Mouse (Mus musculus) T-helper 17 cell (primary cell): ENCODE results near the gene Gpr39.

Experiments
- in situ Hi-C, 2 experiments: fragments of 300-600 bp; cut with MboI, MseI; formaldehyde crosslinking; loops; 1 replicate in 1 of 2; 2 replicates in 1 of 2; pipeline ENCODE4 v1.15.1; 2025; ENCODE audit warnings: high pct_unique_total_duplicates in 2 of 2

Gpr39 gene

GRCm38 (mm10) chr1:125694338-125694737 is 17.5 kb downstream of the Gpr39 start:
- in situ Hi-C loops, result no loop called here

- in situ Hi-C loops, result no loop called here
These were observed 24.4 kb downstream of the Gpr39 start for GRCm38 (mm10) chr1:125701101-125701590.

- in situ Hi-C loops, result no loop called here
These were observed 25.0 kb downstream of the Gpr39 start for GRCm38 (mm10) chr1:125701773-125702172.

GRCm38 (mm10) chr1:125702326-125702725 is 25.5 kb downstream of the Gpr39 start:
- in situ Hi-C loops, result no loop called here

- in situ Hi-C loops, result no loop called here
These were observed 28.6 kb downstream of the Gpr39 start for GRCm38 (mm10) chr1:125705412-125705811.

GRCm38 (mm10) chr1:125715286-125715685 is 38.5 kb downstream of the Gpr39 start:
- in situ Hi-C loops, result loop anchor here in 1 of 2 experiments (10.0 kb wide), 1 partner anchor 690 kb away; no protein-coding TSS in a partner anchor

- in situ Hi-C loops, result loop anchor here in 1 of 2 experiments (10.0 kb wide), 1 partner anchor 691 kb away; no protein-coding TSS in a partner anchor
These were observed 39.4 kb downstream of the Gpr39 start for GRCm38 (mm10) chr1:125716241-125716640.

GRCm38 (mm10) chr1:125717906-125718305 is 41.1 kb downstream of the Gpr39 start:
- in situ Hi-C loops, result loop anchor here in 1 of 2 experiments (10.0 kb wide), 1 partner anchor 693 kb away; no protein-coding TSS in a partner anchor

- in situ Hi-C loops, result loop anchor here in 1 of 2 experiments (10.0 kb wide), 1 partner anchor 694 kb away; no protein-coding TSS in a partner anchor
These were observed 42.3 kb downstream of the Gpr39 start for GRCm38 (mm10) chr1:125719127-125719526.

GRCm38 (mm10) chr1:125721104-125721758 is 44.4 kb downstream of the Gpr39 start:
- in situ Hi-C loops, result no loop called here

- in situ Hi-C loops, result no loop called here
These were observed 47.5 kb downstream of the Gpr39 start for GRCm38 (mm10) chr1:125724304-125724703.

- in situ Hi-C loops, result no loop called here
These were observed 52.3 kb downstream of the Gpr39 start for GRCm38 (mm10) chr1:125729025-125729565.

- in situ Hi-C loops, result no loop called here
These were observed 53.1 kb downstream of the Gpr39 start for GRCm38 (mm10) chr1:125729731-125730536.

GRCm38 (mm10) chr1:125730537-125730880 is 53.7 kb downstream of the Gpr39 start:
- in situ Hi-C loops, result no loop called here

- in situ Hi-C loops, result no loop called here
These were observed 55.1 kb downstream of the Gpr39 start for GRCm38 (mm10) chr1:125731854-125732253.

GRCm38 (mm10) chr1:125744766-125745165 is 68.0 kb downstream of the Gpr39 start:
- in situ Hi-C loops, result no loop called here

- in situ Hi-C loops, result no loop called here
These were observed 78.7 kb downstream of the Gpr39 start for GRCm38 (mm10) chr1:125755335-125755996.

- in situ Hi-C loops, result no loop called here
These were observed 83.3 kb downstream of the Gpr39 start for GRCm38 (mm10) chr1:125759972-125760695.

GRCm38 (mm10) chr1:125760696-125761025 is 83.9 kb downstream of the Gpr39 start:
- in situ Hi-C loops, result no loop called here

- in situ Hi-C loops, result no loop called here
These were observed 85.3 kb downstream of the Gpr39 start for GRCm38 (mm10) chr1:125762076-125762475.

GRCm38 (mm10) chr1:125789804-125790203 is 113.0 kb downstream of the Gpr39 start:
- in situ Hi-C loops, result loop anchor here (5.0 to 25.0 kb wide), 2 partner anchors 413 to 1147 kb away; no protein-coding TSS in a partner anchor
